Mouse (Mus musculus): Measurements from ENCODE around the gene Olfr671. TPM values are rescaled to one million over a fixed set of nuclear protein-coding genes. Genes with fewer than 3 reads are reported as not detected.
"Not testable (repeated sequence)": the region's sequence is repeated elsewhere in the genome, so short reads cannot be mapped to it uniquely, and the experiment has no call there.

The Olfr671 gene
- not detected in 2 replicates for polyA plus RNA-seq (2012; rRNA removed)

- WGBS, result 61% methylated on average over 1 of the region's 1 CpGs
Observed at GRCm38 (mm10) chr7:104979026-104979425, at the start of gene Olfr671. Olfr671 (minus strand) TSS chr7:104979126.

GRCm38 (mm10) chr7:105028360-105028759 lies 49.4 kb upstream of the Olfr671 start, which contains the start of gene Olfr675:
Olfr675 (minus strand) TSS chr7:105028460.
- DNase-seq (ENCODE audit: low read depth, low spot score), result no peak
- 71% methylated on average over 1 of the region's 1 CpGs for WGBS

More at GRCm38 (mm10) chr7:104979026-104979425, at the start of gene Olfr671:
- DNase-seq (ENCODE audit: low read depth, low spot score), result no peak

- DNase-seq (ENCODE audit: low read depth, low spot score), result no peak
- 83% methylated on average over 1 of the region's 1 CpGs for WGBS
Observed at GRCm38 (mm10) chr7:105022530-105022929, 43.6 kb upstream of the Olfr671 start.

GRCm38 (mm10) chr7:105001929-105002328 lies 23.0 kb upstream of the Olfr671 start, which contains the start of gene Olfr672:
Olfr672 (minus strand) TSS chr7:105002029.
- no peak for DNase-seq (ENCODE audit: low read depth, low spot score)

- not testable (repeated sequence) for DNase-seq (ENCODE audit: low read depth, low spot score)
- 56% methylated on average over 2 of the region's 2 CpGs for WGBS
Observed at GRCm38 (mm10) chr7:104972507-104972906, 6.4 kb downstream of the Olfr671 start.

- no peak for DNase-seq (ENCODE audit: low read depth, low spot score)
- 27% methylated on average over 1 of the region's 1 CpGs for WGBS
Observed at GRCm38 (mm10) chr7:104962520-104962919, 16.4 kb downstream of the Olfr671 start, which contains the start of gene Olfr670. Olfr670 (minus strand) TSS chr7:104962620.

- WGBS, result 94% methylated on average over 16 of the region's 16 CpGs
- not testable (repeated sequence) for DNase-seq (ENCODE audit: low read depth, low spot score)
Observed at GRCm38 (mm10) chr7:104950234-104950633, 28.7 kb downstream of the Olfr671 start.

- no peak for DNase-seq (ENCODE audit: low read depth, low spot score)
- 66% methylated on average over 1 of the region's 1 CpGs for WGBS
Observed at GRCm38 (mm10) chr7:104933940-104934339, 45.0 kb downstream of the Olfr671 start, which contains the start of gene Olfr669. Olfr669 (plus strand) TSS chr7:104934240.

GRCm38 (mm10) chr7:104927957-104928356 lies 51.0 kb downstream of the Olfr671 start, which contains the start of gene Olfr668:
Olfr668 (minus strand) TSS chr7:104928057.
- DNase-seq (ENCODE audit: low read depth, low spot score), result no peak
- WGBS, result 70% methylated on average over 1 of the region's 1 CpGs

Other genes starting within 250 kb of the Olfr671 start
- not detected in 2 replicates for gene Usp17le, start 201.7 kb downstream of the Olfr671 start, polyA plus RNA-seq (2012; rRNA removed)
- gene Usp17lb, start 136.5 kb downstream of the Olfr671 start, polyA plus RNA-seq (2012; rRNA removed), result not detected in 2 replicates
- not detected in 2 replicates for gene Usp17la, start 122.1 kb downstream of the Olfr671 start, polyA plus RNA-seq (2012; rRNA removed)
- gene Olfr665, start 101.1 kb downstream of the Olfr671 start, polyA plus RNA-seq (2012; rRNA removed), result not detected in 2 replicates
- gene Olfr666, start 83.2 kb downstream of the Olfr671 start, polyA plus RNA-seq (2012; rRNA removed), result not detected in 2 replicates
- not detected in 2 replicates for gene Olfr667, start 57.6 kb downstream of the Olfr671 start, polyA plus RNA-seq (2012; rRNA removed)
- gene Olfr668, start 51.1 kb downstream of the Olfr671 start, polyA plus RNA-seq (2012; rRNA removed), result not detected in 2 replicates
- gene Olfr669, start 44.9 kb downstream of the Olfr671 start, polyA plus RNA-seq (2012; rRNA removed), result not detected in 2 replicates
- not detected in 2 replicates for gene Olfr670, start 16.5 kb downstream of the Olfr671 start, polyA plus RNA-seq (2012; rRNA removed)
- not detected in 2 replicates for gene Olfr672, start 22.9 kb upstream of the Olfr671 start, polyA plus RNA-seq (2012; rRNA removed)
- not detected in 2 replicates for gene Olfr675, start 49.3 kb upstream of the Olfr671 start, polyA plus RNA-seq (2012; rRNA removed)
- not detected in 2 replicates for gene Olfr676, start 53.6 kb upstream of the Olfr671 start, polyA plus RNA-seq (2012; rRNA removed)
- gene Olfr677, start 72.2 kb upstream of the Olfr671 start, polyA plus RNA-seq (2012; rRNA removed), result not detected in 2 replicates
- gene Olfr678, start 85.3 kb upstream of the Olfr671 start, polyA plus RNA-seq (2012; rRNA removed), result not detected in 2 replicates
- gene Olfr679, start 102.1 kb upstream of the Olfr671 start, polyA plus RNA-seq (2012; rRNA removed), result not detected in 2 replicates
- not detected in 2 replicates for gene Olfr680-ps1, start 113.7 kb upstream of the Olfr671 start, polyA plus RNA-seq (2012; rRNA removed)
- gene Olfr681, start 137.7 kb upstream of the Olfr671 start, polyA plus RNA-seq (2012; rRNA removed), result not detected in 2 replicates
- not detected in 2 replicates for gene Olfr683, start 167.9 kb upstream of the Olfr671 start, polyA plus RNA-seq (2012; rRNA removed)
- not detected in 2 replicates for gene Olfr684, start 184.5 kb upstream of the Olfr671 start, polyA plus RNA-seq (2012; rRNA removed)
- not detected in 2 replicates for gene Olfr685, start 206.9 kb upstream of the Olfr671 start, polyA plus RNA-seq (2012; rRNA removed)
- gene Olfr686, start 228.4 kb upstream of the Olfr671 start, polyA plus RNA-seq (2012; rRNA removed), result not detected in 2 replicates

Measured in large intestine, adult 2 months (tissue).